Mouse (Mus musculus) thymus, adult 2 months (tissue): ENCODE measurements around the gene Isg15. TPM values are rescaled to one million over a fixed set of nuclear protein-coding genes. Genes with fewer than 3 reads are reported as not detected.
"Not testable (repeated sequence)": the region's sequence is repeated elsewhere in the genome, so short reads cannot be mapped to it uniquely, and the experiment has no call there.

Experiments
- DNase-seq: peaks from one replicate; pipeline ENCODE4 v3.0.0; 2021
- H3K27ac ChIP-seq: fragments of 200-500 bp; 2 replicates; pipeline ENCODE4 v1.5.1; 2012; ENCODE audit warnings: low read length, control low read depth; ENCODE audit not compliant: control insufficient read depth, insufficient read depth
- H3K27me3 ChIP-seq: fragments of 200-500 bp; 2 replicates; pipeline ENCODE4 v1.6.1; 2012; ENCODE audit warnings: mild to moderate bottlenecking, low read length, moderate library complexity, mixed read lengths; ENCODE audit not compliant: control insufficient read depth, insufficient read depth
- H3K36me3 ChIP-seq: fragments of 200-500 bp; 2 replicates; pipeline ENCODE4 v1.6.1; 2012; ENCODE audit warnings: mild to moderate bottlenecking, low read length, moderate library complexity; ENCODE audit not compliant: control insufficient read depth, insufficient read depth
- H3K4me1 ChIP-seq: fragments of 200-500 bp; replicated peaks from 2 replicates; pipeline ENCODE4 v1.6.1; 2012; ENCODE audit warnings: low read length; ENCODE audit not compliant: control insufficient read depth, insufficient read depth
- H3K4me3 ChIP-seq: fragments of 200-500 bp; 2 replicates; pipeline ENCODE4 v1.5.1; 2012; ENCODE audit warnings: mild to moderate bottlenecking, low read length, control low read depth, moderate library complexity; ENCODE audit not compliant: control insufficient read depth, insufficient read depth
- CTCF ChIP-seq: fragments of 200-500 bp; IDR thresholded peaks from 2 replicates; pipeline ENCODE4 v1.5.1; 2012; ENCODE audit warnings: mild to moderate bottlenecking, control low read depth, low read length, moderate library complexity, borderline replicate concordance; ENCODE audit not compliant: control insufficient read depth, poor library complexity, insufficient read depth; ENCODE audit errors: extremely low read depth
- POLR2A ChIP-seq: fragments of 200-500 bp; IDR thresholded peaks from 2 replicates; pipeline ENCODE4 v1.6.1; 2012; ENCODE audit warnings: mild to moderate bottlenecking, low read length, control low read depth, moderate library complexity; ENCODE audit not compliant: control insufficient read depth, poor library complexity, insufficient read depth; ENCODE audit errors: extremely low read depth
- WGBS: fragments of 180-500 bp; shearing (Covaris S2); methylation state at CpG from one replicate; pipeline ENCODE4 v1.1.7; 2018; 5-methylcytosine and 5-hydroxymethylcytosine counted together
- polyA plus RNA-seq: library from polyadenylated mRNA; depleted of rRNA; stranded (reverse); fragments of >200 nt; gene quantifications from 2 replicates; pipeline ENCODE4 v1.2.3, GENCODE M21; 2012; rRNA removed

The Isg15 gene
- polyA plus RNA-seq, 1 experiment: 51.1 TPM

GRCm38 (mm10) chr4:156171828-156172227, 28.8 kb downstream of the Isg15 start:
- Histone ChIP-seq H3K27me3 (no peaks in the 10 kb centered on the region), H3K36me3 (no peaks in the 10 kb centered on the region), H3K27ac (no peak overlapping the region), H3K4me3 (no peak overlapping the region), H3K4me1 (no peaks in the 10 kb centered on the region)
- 95% methylated on average over 11 of the region's 11 CpGs for WGBS
- DNase-seq: no peak
- TF ChIP-seq CTCF (no peak), POLR2A (no peak)

- Histone ChIP-seq H3K27me3 (no peaks in the 10 kb centered on the region), H3K4me3 (no peak overlapping the region), H3K36me3 (no peaks in the 10 kb centered on the region), H3K4me1 (no peaks in the 10 kb centered on the region), H3K27ac (no peak overlapping the region)
- DNase-seq: no peak
- TF ChIP-seq POLR2A (no peak), CTCF (no peak)
- WGBS: 96% methylated on average over 10 of the region's 10 CpGs
Measured at GRCm38 (mm10) chr4:156169129-156169528, 31.5 kb downstream of the Isg15 start.

GRCm38 (mm10) chr4:156168611-156169010, 32.0 kb downstream of the Isg15 start:
- no peaks in the 10 kb centered on the region for H3K4me1 ChIP-seq
- DNase-seq: no peak
- 93% methylated on average over 8 of the region's 8 CpGs for WGBS
- no peak overlapping the region for H3K27ac ChIP-seq
- H3K27me3 ChIP-seq: no peaks in the 10 kb centered on the region
- no peak overlapping the region for H3K4me3 ChIP-seq
- TF ChIP-seq POLR2A (no peak), CTCF (no peak)
- H3K36me3 ChIP-seq: no peaks in the 10 kb centered on the region

GRCm38 (mm10) chr4:156166477-156166876, 34.1 kb downstream of the Isg15 start:
- H3K4me1 ChIP-seq: no peaks in the 10 kb centered on the region
- DNase-seq: peak; percentile 16
- H3K27ac ChIP-seq: no peak overlapping the region
- no peak for TF ChIP-seq POLR2A
- TF ChIP-seq CTCF: no peak; the same call in 1 of the 2 replicates
- 64% methylated on average over 9 of the region's 9 CpGs for WGBS
- H3K4me3 ChIP-seq: no peak overlapping the region
- H3K27me3 ChIP-seq: no peaks in the 10 kb centered on the region
- no peaks in the 10 kb centered on the region for H3K36me3 ChIP-seq

- no peaks in the 10 kb centered on the region for H3K4me1 ChIP-seq
- no peak overlapping the region for H3K4me3 ChIP-seq
- TF ChIP-seq POLR2A (no peak), CTCF (no peak)
- no peaks in the 10 kb centered on the region for H3K36me3 ChIP-seq
- H3K27ac ChIP-seq: no peak overlapping the region
- DNase-seq: no peak
- no peaks in the 10 kb centered on the region for H3K27me3 ChIP-seq
- 93% methylated on average over 3 of the region's 3 CpGs for WGBS
Measured at GRCm38 (mm10) chr4:156154771-156155170, 45.8 kb downstream of the Isg15 start.

GRCm38 (mm10) chr4:156150887-156151286, 49.7 kb downstream of the Isg15 start:
- H3K36me3 ChIP-seq, H3K4me1 ChIP-seq, DNase-seq, H3K27ac ChIP-seq, H3K4me3 ChIP-seq, H3K27me3 ChIP-seq: not testable (repeated sequence)
- WGBS: 92% methylated on average over 10 of the region's 10 CpGs

Other genes starting within 250 kb of the Isg15 start
- gene C1qtnf12, start 238.5 kb downstream of the Isg15 start, polyA plus RNA-seq: 19.3 and 21.6 TPM in 2 replicates
- 9.5 and 10.8 TPM in 2 replicates for gene B3galt6, start 208.2 kb downstream of the Isg15 start, polyA plus RNA-seq
- 65.6 and 68.4 TPM in 2 replicates for gene Sdf4, start 207.9 kb downstream of the Isg15 start, polyA plus RNA-seq
- gene Tnfrsf4, start 187.0 kb downstream of the Isg15 start, polyA plus RNA-seq: 68.9 and 81.3 TPM in 2 replicates
- gene Tnfrsf18, start 174.7 kb downstream of the Isg15 start, polyA plus RNA-seq: 82.1 and 85.2 TPM in 2 replicates
- 2.4 and 3.5 TPM in 2 replicates for gene Ttll10, start 141.4 kb downstream of the Isg15 start, polyA plus RNA-seq
- gene 9430015G10Rik, start 90.8 kb downstream of the Isg15 start, polyA plus RNA-seq: 89.1 and 93.3 TPM in 2 replicates
- 2.9 and 3.5 TPM in 2 replicates for gene Rnf223, start 70.3 kb downstream of the Isg15 start, polyA plus RNA-seq
- 40.3 and 48.7 TPM in 2 replicates for gene Agrn, start 3.3 kb downstream of the Isg15 start, polyA plus RNA-seq
- 10.0 and 10.8 TPM in 2 replicates for gene AW011738, start 2.5 kb upstream of the Isg15 start, polyA plus RNA-seq
- 2.0 and 9.5 TPM in 2 replicates for gene Perm1, start 15.1 kb upstream of the Isg15 start, polyA plus RNA-seq
- gene Plekhn1, start 34.0 kb upstream of the Isg15 start, polyA plus RNA-seq: 141 and 145 TPM in 2 replicates
- gene Noc2l, start 35.2 kb upstream of the Isg15 start, polyA plus RNA-seq: 154 and 158 TPM in 2 replicates
- 1.6 TPM in 2 replicates for gene Samd11, start 54.8 kb upstream of the Isg15 start, polyA plus RNA-seq
- gene Vmn2r-ps159, start 130.3 kb upstream of the Isg15 start, polyA plus RNA-seq: not detected in 2 replicates